Mouse (Mus musculus): ENCODE results near the gene Rnf144a.

DNA sequence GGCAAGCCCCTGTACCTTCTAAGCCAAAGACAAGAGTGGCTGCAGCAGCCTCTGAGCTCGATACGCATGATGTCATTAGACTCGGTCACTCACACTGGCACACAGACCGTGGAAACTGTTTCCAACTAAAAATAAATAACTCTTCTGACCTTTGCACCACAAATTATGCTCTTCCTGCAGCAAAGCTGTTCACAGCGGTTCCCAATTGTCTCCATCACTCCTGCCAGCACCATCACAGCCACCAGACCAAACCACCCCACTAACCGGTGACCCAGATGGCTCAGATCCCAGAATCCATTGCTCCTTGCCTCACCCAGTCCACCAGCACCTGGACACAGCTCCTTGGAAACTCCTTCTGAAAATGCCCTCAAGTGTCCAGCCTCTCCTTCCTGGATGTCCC, 27.5 kb downstream of the Rnf144a start:
- TF ChIP-seq CTCF (IDR thresholded peaks at IDR 0.05; ENCODE audit: extremely low read depth, insufficient read depth, low read length) (no peak), POLR2A (IDR thresholded peaks at IDR 0.05; ENCODE audit: extremely low read depth, insufficient read depth, low read length) (no peak)
